Mouse (Mus musculus) left cerebral cortex, adult 2 months (tissue): Measurements from ENCODE around the gene 1700017B05Rik. TPM values are rescaled to one million over a fixed set of nuclear protein-coding genes. Genes with fewer than 3 reads are reported as not detected.
"Not testable (repeated sequence)": the region's sequence is repeated elsewhere in the genome, so short reads cannot be mapped to it uniquely, and the experiment has no call there.

Source experiments
- DNase-seq, 2 experiments: peaks; one replicate each; pipeline ENCODE4 v3.0.0; 2021 to 2022; ENCODE audit warnings: low spot score in 2 of 2, mixed read lengths in 1 of 2; ENCODE audit errors: extremely low spot score in 1 of 2
- H3K27ac ChIP-seq: fragments of 200-600 bp; 2 replicates; pipeline ENCODE4 v1.8.1; 2022
- H3K4me3 ChIP-seq: fragments of 200-600 bp; 2 replicates; pipeline ENCODE4 v1.8.1; 2022
- CTCF ChIP-seq: fragments of 200-600 bp; IDR thresholded peaks from 2 replicates; pipeline ENCODE4 v1.8.1; 2022; ENCODE audit warnings: antibody characterized with exemption, mild to moderate bottlenecking, moderate library complexity
- intact Hi-C: fragments of 180-260 bp; cut with DNase I; formaldehyde crosslinking; loops from one replicate; pipeline ENCODE4 v1.15.1; 2025
- total RNA-seq, 2 experiments: library from RNA; stranded (reverse); gene quantifications; 2 replicates each; pipeline ENCODE4 v1.2.3; 2021

Gene 1700017B05Rik
- total RNA-seq, 2 experiments from 2014 or later: 18.5 to 20.1 TPM

DNA sequence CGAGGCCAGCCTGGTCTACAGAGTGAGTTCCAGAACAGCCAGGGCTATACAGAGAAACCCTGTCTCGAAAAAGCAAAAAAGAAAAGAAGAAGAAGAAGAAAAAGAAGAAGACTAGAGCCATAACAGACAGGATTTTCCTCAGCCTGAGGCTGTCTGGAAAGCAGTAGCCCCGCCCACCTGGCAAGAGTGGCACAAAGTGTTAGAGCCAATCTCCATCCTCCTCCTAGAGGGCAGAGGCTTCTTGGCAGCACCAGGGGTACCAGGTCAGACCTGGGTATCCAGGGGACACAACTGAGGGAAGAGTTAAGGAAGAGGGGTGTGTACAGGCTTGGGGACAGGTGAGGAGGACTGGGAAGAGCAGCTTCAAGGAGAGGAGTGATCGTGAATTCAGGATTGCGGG lies 24.7 kb downstream of the 1700017B05Rik start:
- Histone ChIP-seq H3K27ac (no peak overlapping the region), H3K4me3 (no peak overlapping the region)
- TF ChIP-seq CTCF: no peak
- DNase-seq: no peak
- intact Hi-C loops: no loop called here

- Histone ChIP-seq H3K4me3 (no peak within 1 kb of the TSS), H3K27ac (no peak within 1 kb of the TSS)
- intact Hi-C loops: no loop called here
- no peak for DNase-seq
- TF ChIP-seq CTCF: no peak
Observed at GRCm38 (mm10) chr9:57236256-57236655, 26.2 kb downstream of the 1700017B05Rik start, which contains the start of gene Trcg1. Trcg1 (plus strand) TSS chr9:57236556.

DNA sequence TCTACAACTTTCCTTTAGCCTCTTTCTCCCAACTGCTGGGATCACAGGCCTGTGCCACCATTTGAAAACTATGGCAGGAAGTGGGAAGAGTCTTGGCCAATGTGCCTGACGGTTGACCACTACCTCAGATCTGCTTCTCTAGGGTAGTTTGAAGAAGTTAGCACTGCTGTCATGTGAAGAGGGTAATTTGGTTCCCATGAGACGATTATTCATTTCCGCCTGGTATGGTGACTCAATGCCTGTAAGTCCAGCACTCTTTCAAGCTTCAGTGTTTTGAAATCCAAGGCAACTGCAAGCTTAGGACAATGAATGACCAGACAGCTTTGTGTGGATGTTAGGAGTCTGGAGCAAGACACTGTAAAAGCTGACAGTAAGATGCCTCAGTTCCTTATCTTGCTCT lies 28.6 kb downstream of the 1700017B05Rik start:
- Histone ChIP-seq H3K4me3 (no peak overlapping the region), H3K27ac (no peak overlapping the region)
- no peak for TF ChIP-seq CTCF
- intact Hi-C loops: no loop called here
- DNase-seq: no peak

- no peak overlapping the region for H3K4me3 ChIP-seq
- no peak for DNase-seq
Observed at GRCm38 (mm10) chr9:57233142-57233541, 29.3 kb downstream of the 1700017B05Rik start.

DNA sequence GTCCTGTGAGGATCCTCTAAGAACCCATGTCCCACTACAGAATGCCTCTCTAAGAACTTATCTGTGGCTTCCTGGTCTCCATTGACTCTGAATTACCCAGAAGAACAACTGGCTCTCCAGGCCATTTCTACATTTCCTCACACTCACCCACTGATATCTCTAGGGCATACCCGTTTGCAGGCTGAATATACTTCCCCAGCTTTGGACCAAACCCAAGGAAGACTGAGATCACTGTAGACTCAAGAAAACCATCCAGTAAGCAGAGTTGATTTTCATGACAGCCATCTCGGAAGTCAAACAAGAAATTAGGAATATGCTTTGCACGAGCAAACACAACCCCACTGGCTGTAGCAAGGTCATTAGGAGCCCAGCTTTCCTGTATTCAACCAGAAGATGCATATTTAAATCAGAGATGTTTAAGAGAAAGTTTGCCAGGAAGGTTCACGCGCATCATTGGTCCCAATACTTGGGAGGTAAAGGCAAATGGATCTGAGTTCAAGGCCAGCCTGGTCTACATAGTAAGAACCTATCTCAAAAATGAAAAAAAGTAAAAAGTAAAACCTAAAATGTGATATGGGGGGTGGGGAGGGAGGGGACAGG lies 30.0 kb downstream of the 1700017B05Rik start:
- Histone ChIP-seq H3K27ac (no peak overlapping the region), H3K4me3 (no peak overlapping the region)
- no peak for DNase-seq
- intact Hi-C loops: no loop called here
- no peak for TF ChIP-seq CTCF

More at GRCm38 (mm10) chr9:57233142-57233541, 29.3 kb downstream of the 1700017B05Rik start:
- no peak for TF ChIP-seq CTCF
- no peak overlapping the region for H3K27ac ChIP-seq
- intact Hi-C loops: no loop called here

- no peak for DNase-seq
- Histone ChIP-seq H3K27ac (no peak overlapping the region), H3K4me3 (no peak overlapping the region)
- intact Hi-C loops: no loop called here
- TF ChIP-seq CTCF: no peak
Observed at GRCm38 (mm10) chr9:57231536-57232255, 30.7 kb downstream of the 1700017B05Rik start.

DNA sequence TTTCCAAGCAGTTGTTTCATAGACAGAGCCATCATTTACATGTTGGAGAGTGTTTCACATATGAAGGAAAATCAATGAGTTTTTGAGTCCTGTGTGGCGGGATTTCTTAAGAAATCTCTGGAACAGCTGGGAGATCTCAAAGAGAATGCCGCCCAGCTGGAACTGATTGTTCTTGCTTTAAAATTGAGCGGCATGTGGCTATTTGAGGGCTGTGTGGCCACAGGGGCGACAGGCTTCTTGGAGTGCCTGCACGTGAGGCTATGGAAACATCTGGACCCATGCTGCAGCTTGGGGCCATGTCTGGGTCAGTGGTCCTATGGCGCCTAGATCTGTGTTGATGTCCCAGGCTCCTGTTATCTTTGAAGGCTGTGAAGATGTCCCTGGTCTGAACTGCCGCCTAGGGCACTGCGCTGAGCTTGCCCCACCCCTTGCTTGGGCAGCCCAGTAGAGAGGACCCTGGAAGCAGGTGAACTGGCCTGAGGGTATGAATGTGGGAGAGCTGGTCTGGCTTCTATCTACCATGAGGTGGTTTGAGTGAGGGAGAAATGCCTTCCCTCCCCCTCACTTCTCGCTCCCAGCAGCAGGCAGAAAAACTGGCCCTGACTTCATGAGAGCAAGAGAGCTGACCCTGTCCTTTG lies 32.1 kb downstream of the 1700017B05Rik start:
- TF ChIP-seq CTCF: no peak
- Histone ChIP-seq H3K4me3 (no peak overlapping the region), H3K27ac (no peak overlapping the region)
- DNase-seq: no peak
- intact Hi-C loops: no loop called here

DNA sequence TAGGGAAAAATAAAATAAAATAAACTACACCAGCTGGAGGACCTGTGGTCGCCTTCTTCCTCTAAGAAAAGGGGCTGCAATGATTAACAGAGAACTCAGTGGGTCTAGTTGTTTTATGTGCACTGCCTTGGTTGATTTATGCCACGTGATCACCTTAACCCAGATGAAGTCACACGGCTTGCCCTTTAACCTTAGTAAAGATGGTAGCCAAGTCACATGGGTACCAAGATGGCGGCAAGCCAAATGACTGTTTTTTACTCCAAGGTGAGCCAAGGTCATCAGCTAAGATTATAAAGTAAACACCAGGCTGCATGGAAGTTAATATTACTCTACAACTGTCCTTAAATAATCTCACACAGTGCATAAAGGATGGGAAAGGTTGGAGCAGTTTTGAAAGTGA lies 32.7 kb downstream of the 1700017B05Rik start:
- TF ChIP-seq CTCF: no peak
- no peak overlapping the region for H3K27ac ChIP-seq
- DNase-seq: no peak
- intact Hi-C loops: loop anchor here (10.0 kb wide), 1 partner anchor 335 kb away; no protein-coding TSS in a partner anchor
- no peak overlapping the region for H3K4me3 ChIP-seq

DNA sequence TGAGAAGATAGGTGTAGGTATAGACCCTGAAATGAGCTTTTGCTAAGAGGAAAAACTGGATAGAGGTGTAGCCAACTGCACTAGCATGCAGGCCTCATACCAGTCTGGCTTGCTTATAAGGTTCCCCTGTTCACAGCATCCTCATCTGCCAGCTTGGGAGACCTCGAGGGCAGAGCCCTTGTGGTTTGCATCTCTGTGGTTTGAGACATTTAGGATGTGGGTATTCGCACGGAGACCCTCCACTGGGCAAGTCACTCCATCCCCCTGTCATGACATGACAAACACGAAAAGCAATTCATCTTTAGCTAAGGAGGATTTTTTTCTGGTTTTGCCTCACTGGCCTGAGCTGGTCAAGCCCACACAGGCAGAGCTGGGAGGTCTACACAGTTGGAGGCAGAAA lies 34.2 kb downstream of the 1700017B05Rik start:
- Histone ChIP-seq H3K27ac (no peak overlapping the region), H3K4me3 (no peak overlapping the region)
- DNase-seq: no peak
- no peak for TF ChIP-seq CTCF
- intact Hi-C loops: loop anchor here (10.0 kb wide), 1 partner anchor 333 kb away; no protein-coding TSS in a partner anchor

DNA sequence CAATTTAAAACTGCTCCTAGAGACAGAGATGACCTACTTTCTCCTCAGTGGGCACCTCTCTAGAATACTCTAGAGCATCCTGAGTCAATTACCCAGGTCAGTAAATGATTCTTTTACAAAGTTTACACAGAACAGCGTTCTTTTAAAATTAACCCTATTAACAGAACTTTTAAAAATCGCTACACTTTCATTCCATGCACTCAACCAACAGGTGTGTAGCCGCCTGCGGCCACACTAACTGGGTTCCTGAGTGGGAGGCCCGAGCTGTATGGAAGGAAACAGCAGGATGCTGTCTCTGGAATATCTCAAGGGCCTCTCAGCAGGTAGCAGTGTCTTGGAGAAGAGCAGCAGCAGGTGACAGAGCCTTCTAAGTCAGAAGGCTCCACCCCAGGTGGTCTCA lies 35.2 kb downstream of the 1700017B05Rik start:
- TF ChIP-seq CTCF: no peak
- intact Hi-C loops: loop anchor here (10.0 kb wide), 1 partner anchor 332 kb away; no protein-coding TSS in a partner anchor
- H3K27ac ChIP-seq: no peak overlapping the region
- H3K4me3 ChIP-seq: no peak overlapping the region
- no peak for DNase-seq

DNA sequence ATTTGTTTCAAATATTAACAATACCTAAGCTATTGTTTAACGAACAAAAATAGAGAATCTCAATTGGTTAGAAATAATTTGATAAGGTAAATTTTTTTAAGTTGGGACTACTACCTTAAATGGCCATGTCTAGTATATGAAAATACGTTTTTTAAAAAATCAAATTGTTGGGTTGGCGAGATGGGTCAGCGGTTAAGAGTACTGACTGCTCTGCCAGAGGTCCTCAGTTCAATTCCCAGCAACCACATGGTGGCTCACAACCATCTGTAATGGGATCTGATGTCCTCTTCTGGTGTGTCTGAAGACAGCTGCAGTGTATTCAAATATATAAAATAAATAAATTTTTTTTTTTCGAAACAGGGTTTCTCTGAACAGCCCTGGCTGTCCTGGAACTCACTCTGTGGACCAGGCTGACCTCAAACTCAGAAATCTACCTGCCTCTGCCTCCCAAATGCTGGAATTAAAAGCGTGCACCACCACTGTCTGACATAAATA lies 35.7 kb downstream of the 1700017B05Rik start:
- not testable (repeated sequence) for H3K4me3 ChIP-seq, DNase-seq, H3K27ac ChIP-seq
- intact Hi-C loops: loop anchor here (10.0 kb wide), 1 partner anchor 332 kb away; no protein-coding TSS in a partner anchor
